Mouse (Mus musculus): ENCODE measurements around the gene Pdp2. TPM values are rescaled to one million over a fixed set of nuclear protein-coding genes. Genes with fewer than 3 reads are reported as not detected.
"Not testable (repeated sequence)": the region's sequence is repeated elsewhere in the genome, so short reads cannot be mapped to it uniquely, and the experiment has no call there.

Pdp2 gene
- polyA plus RNA-seq, 1 experiment from 2014 or later: 14.1 TPM

GRCm38 (mm10) chr8:104640831-104641370 lies 49.6 kb downstream of the Pdp2 start:
- Histone ChIP-seq H3K9me3 (replicated peaks; ENCODE audit: control insufficient read depth, low read length) (no peaks in the 10 kb centered on the region), H3K4me2 (ENCODE audit: low read depth, low read length) (peak overlapping the region; percentile 78), H3K27me3 (ENCODE audit: control insufficient read depth, insufficient read depth, low read length) (no peaks in the 10 kb centered on the region), H3K4me3 (ENCODE audit: low read depth, low read length) (peak overlapping the region; percentile 86), H3K27ac (replicated peaks; ENCODE audit: low read depth, low read length) (no peak overlapping the region), H3K36me3 (replicated peaks; ENCODE audit: control insufficient read depth, insufficient read depth, low read depth, low read length) (no peaks in the 10 kb centered on the region; the same call in 1 of the 2 replicates), H3K4me1 (ENCODE audit: control insufficient read depth, insufficient read depth, low read length) (peaks cover 2% of the 10 kb centered on the region; the same call in 1 of the 2 replicates), H3K9ac (replicated peaks; ENCODE audit: low read length) (peak overlapping the region; percentile 85)
- no peak for ATAC-seq (replicated peaks; ENCODE audit: insufficient number of reproducible peaks, low FRiP score, low TSS enrichment, low read depth)
- WGBS: 8% methylated on average over 25 of the region's 25 CpGs
- DNase-seq (ENCODE audit: low spot score): no peak

- H3K9ac ChIP-seq (replicated peaks; ENCODE audit: low read length): peak within 1 kb of the TSS; percentile 85
- peak within 1 kb of the TSS; percentile 86 for H3K4me3 ChIP-seq (ENCODE audit: low read depth, low read length)
- DNase-seq (ENCODE audit: low spot score): peak; percentile 90
- H3K27ac ChIP-seq (replicated peaks; ENCODE audit: low read depth, low read length): no peak within 1 kb of the TSS
- H3K4me2 ChIP-seq (ENCODE audit: low read depth, low read length): peak within 1 kb of the TSS; percentile 78
- H3K27me3 ChIP-seq (ENCODE audit: control insufficient read depth, insufficient read depth, low read length): no peaks in the 10 kb centered on the region
- H3K4me1 ChIP-seq (ENCODE audit: control insufficient read depth, insufficient read depth, low read length): peaks cover 2% of the 10 kb centered on the region; the same call in 1 of the 2 replicates
- H3K9me3 ChIP-seq (replicated peaks; ENCODE audit: control insufficient read depth, low read length): no peaks in the 10 kb centered on the region
- WGBS: under 1% methylated on average over 66 of the region's 66 CpGs
- H3K36me3 ChIP-seq (replicated peaks; ENCODE audit: control insufficient read depth, insufficient read depth, low read depth, low read length): no peaks in the 10 kb centered on the region; the same call in 1 of the 2 replicates
- peak; percentile 91 for ATAC-seq (replicated peaks; ENCODE audit: insufficient number of reproducible peaks, low FRiP score, low TSS enrichment, low read depth)
Measured at GRCm38 (mm10) chr8:104641426-104642323, 50.4 kb downstream of the Pdp2 start, which contains the start of gene Ciao2b. TSS of gene Ciao2b (minus strand) at chr8:104641965.

DNA sequence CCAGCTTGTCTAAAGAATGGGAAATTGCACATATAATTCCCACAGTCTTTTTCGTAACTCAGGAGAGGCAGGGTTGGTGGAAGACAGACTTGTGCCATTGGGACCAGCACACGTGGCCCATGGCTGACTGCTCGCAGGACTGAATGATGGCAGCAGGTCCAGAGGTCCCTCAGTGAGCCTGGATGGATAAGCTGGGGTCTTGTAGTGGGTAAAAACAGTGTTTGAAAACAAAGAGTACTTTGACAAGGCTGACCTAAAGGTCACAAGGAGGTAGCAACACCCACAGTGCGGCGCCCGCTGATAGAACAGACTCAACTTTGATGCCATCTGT lies 51.0 kb downstream of the Pdp2 start:
- Histone ChIP-seq H3K9ac (replicated peaks; ENCODE audit: low read length) (peak overlapping the region; percentile 85), H3K27ac (replicated peaks; ENCODE audit: low read depth, low read length) (no peak overlapping the region), H3K4me2 (ENCODE audit: low read depth, low read length) (peak overlapping the region; percentile 78), H3K4me1 (ENCODE audit: control insufficient read depth, insufficient read depth, low read length) (peaks cover 2% of the 10 kb centered on the region; the same call in 1 of the 2 replicates), H3K36me3 (replicated peaks; ENCODE audit: control insufficient read depth, insufficient read depth, low read depth, low read length) (no peaks in the 10 kb centered on the region; the same call in 1 of the 2 replicates), H3K27me3 (ENCODE audit: control insufficient read depth, insufficient read depth, low read length) (no peaks in the 10 kb centered on the region), H3K9me3 (replicated peaks; ENCODE audit: control insufficient read depth, low read length) (no peaks in the 10 kb centered on the region), H3K4me3 (ENCODE audit: low read depth, low read length) (peak overlapping the region; percentile 86)
- 61% methylated on average over 6 of the region's 6 CpGs for WGBS
- ATAC-seq (replicated peaks; ENCODE audit: insufficient number of reproducible peaks, low FRiP score, low TSS enrichment, low read depth) (no peak), DNase-seq (ENCODE audit: low spot score) (no peak)

DNA sequence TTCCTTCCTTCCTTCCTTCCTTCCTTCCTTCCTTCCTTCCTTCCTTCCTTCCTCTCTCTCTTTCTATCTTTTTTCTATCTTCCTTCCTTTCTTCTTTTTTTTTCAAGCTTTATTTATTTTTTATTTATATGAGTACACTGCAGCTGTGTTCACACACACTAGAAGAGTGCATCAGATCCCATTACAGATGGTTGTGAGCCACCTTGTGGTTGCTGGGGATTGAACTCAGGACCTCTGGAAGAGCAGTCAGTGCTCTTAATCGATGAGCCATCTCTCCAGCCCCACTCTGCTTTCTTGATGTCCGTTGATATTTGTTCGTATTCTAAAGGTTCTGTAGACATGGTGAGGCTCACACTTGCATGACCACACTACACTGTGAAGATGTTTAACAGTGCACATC lies 52.9 kb downstream of the Pdp2 start:
- not testable (repeated sequence) for H3K4me3 ChIP-seq (ENCODE audit: low read depth, low read length); H3K9me3 ChIP-seq (replicated peaks; ENCODE audit: control insufficient read depth, low read length); H3K27ac ChIP-seq (replicated peaks; ENCODE audit: low read depth, low read length); H3K4me2 ChIP-seq (ENCODE audit: low read depth, low read length); H3K9ac ChIP-seq (replicated peaks; ENCODE audit: low read length); H3K27me3 ChIP-seq (ENCODE audit: control insufficient read depth, insufficient read depth, low read length); ATAC-seq (replicated peaks; ENCODE audit: insufficient number of reproducible peaks, low FRiP score, low TSS enrichment, low read depth); H3K4me1 ChIP-seq (ENCODE audit: control insufficient read depth, insufficient read depth, low read length); H3K36me3 ChIP-seq (replicated peaks; ENCODE audit: control insufficient read depth, insufficient read depth, low read depth, low read length); DNase-seq (ENCODE audit: low spot score)
- 73% methylated on average over 3 of the region's 3 CpGs for WGBS

Other genes with a start within 250 kb of the Pdp2 start
- gene Cmtm4, start 195.6 kb upstream of the Pdp2 start, polyA plus RNA-seq (2014; fragmentation: Nextera tagmentation; extraction: Ambion mirVana): 3.3 and 3.8 TPM in 2 replicates
- gene Dync1li2, start 148.4 kb upstream of the Pdp2 start, polyA plus RNA-seq (2014; fragmentation: Nextera tagmentation; extraction: Ambion mirVana): 63.1 and 66.6 TPM in 2 replicates
- 0.35 and 0.39 TPM in 2 replicates for gene Terb1, start 81.5 kb upstream of the Pdp2 start, polyA plus RNA-seq (2014; fragmentation: Nextera tagmentation; extraction: Ambion mirVana)
- gene Nae1, start 56.8 kb upstream of the Pdp2 start, polyA plus RNA-seq (2014; fragmentation: Nextera tagmentation; extraction: Ambion mirVana): 133 and 163 TPM in 2 replicates
- gene Car7, start 56.8 kb upstream of the Pdp2 start, polyA plus RNA-seq (2014; fragmentation: Nextera tagmentation; extraction: Ambion mirVana): 0.64 and 1.5 TPM in 2 replicates
- not detected in 2 replicates for gene Cdh16, start 32.9 kb downstream of the Pdp2 start, polyA plus RNA-seq (2014; fragmentation: Nextera tagmentation; extraction: Ambion mirVana)
- gene Rrad, start 39.9 kb downstream of the Pdp2 start, polyA plus RNA-seq (2014; fragmentation: Nextera tagmentation; extraction: Ambion mirVana): 2.2 and 3.6 TPM in 2 replicates
- 79.7 and 82.5 TPM in 2 replicates for gene Ciao2b, start 50.5 kb downstream of the Pdp2 start, polyA plus RNA-seq (2014; fragmentation: Nextera tagmentation; extraction: Ambion mirVana)
- not detected in 2 replicates for gene Ces2a, start 142.6 kb downstream of the Pdp2 start, polyA plus RNA-seq (2014; fragmentation: Nextera tagmentation; extraction: Ambion mirVana)
- 0.17 TPM in 1 of 2 replicates, not detected in the other for gene Ces2b, start 240.1 kb downstream of the Pdp2 start, polyA plus RNA-seq (2014; fragmentation: Nextera tagmentation; extraction: Ambion mirVana)